Mouse (Mus musculus): ENCODE results near the gene Gm39115.

DNA sequence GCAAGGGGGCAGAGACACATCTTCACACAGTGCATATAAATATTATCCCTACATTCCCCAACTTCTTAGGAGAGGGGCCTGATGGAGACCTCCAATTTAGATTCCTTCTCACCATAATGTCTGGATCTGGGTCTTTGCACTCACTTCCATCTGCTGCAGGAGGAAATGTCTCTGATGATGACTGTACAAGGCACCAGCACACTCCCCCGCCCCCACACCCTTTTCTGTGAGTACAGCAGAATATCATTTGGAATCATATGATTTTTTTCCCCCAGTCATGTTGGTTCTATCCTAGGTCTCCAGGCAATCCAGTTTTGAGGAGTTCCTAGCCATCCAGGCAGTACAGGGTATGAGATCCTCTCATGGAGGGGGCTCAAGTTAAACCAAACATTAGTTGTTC lies 42.9 kb upstream of the Gm39115 start:
- TF ChIP-seq POLR2A (IDR thresholded peaks at IDR 0.05; ENCODE audit: low read depth, low read length) (no peak), CTCF (IDR thresholded peaks at IDR 0.05; ENCODE audit: extremely low read depth, insufficient read length, insufficient replicate concordance, low read depth, low read length) (no peak)

All from small intestine, adult 2 months (tissue).